Mouse (Mus musculus) embryo, embryonic 10 days (tissue): ENCODE measurements around the gene Ston2.
A peak's percentile ranks its signal among the peaks of the same experiment; 100 is the strongest.
"Not testable (repeated sequence)": the region's sequence is repeated elsewhere in the genome, so short reads cannot be mapped to it uniquely, and the experiment has no call there.

Experiments used
- DNase-seq: peaks from one replicate; pipeline ENCODE4 v3.0.0-alpha.2; 2015; ENCODE audit warnings: low spot score

Ston2 gene

DNA sequence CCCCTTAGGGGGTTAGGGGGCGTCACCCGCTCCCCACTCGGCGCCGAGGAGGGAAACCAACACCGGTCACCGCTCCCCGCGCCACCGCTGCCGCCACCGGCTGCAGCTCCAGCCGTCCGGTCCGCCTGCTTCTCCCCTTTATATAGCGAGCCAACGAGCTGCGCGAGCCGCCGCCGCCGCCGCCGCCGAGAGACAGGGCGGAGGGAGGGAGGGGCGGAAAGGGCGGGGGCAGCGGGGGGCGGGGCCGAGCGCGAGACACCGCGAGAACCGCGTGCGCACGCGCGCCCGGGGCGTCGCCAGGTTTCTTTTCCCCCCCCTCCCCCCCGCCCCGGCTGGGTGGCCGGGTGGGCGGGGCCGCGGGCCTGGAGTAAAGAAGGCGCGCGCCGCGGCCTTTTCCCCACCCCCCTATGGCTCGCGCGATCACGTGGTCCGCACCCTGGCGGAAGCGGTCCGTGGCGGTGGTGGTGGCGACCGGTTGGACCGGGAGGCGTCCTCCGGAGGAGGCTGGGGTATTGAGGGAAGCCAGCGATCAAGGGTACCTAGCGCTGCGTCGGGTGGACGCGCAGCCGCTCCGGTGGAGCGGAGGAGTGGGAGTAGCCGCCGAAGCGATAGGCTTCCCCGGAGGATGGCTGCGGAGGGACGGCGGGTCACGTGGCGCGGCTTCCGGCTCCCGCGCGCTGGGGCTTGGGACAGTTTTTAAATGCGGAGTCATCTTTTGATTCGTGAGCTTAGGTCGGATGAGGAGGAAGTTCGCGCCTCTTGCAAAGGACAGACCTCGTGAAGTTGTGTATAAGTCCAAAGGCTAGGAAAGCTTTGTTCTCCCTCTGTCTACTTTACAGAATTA, 198.1 kb downstream of the Ston2 start, which contains the start of gene Gtf2a1:
Gtf2a1 (minus strand) TSS at position 641 of the 844 bp plus-strand sequence.
- peak; percentile 95 for DNase-seq

DNA sequence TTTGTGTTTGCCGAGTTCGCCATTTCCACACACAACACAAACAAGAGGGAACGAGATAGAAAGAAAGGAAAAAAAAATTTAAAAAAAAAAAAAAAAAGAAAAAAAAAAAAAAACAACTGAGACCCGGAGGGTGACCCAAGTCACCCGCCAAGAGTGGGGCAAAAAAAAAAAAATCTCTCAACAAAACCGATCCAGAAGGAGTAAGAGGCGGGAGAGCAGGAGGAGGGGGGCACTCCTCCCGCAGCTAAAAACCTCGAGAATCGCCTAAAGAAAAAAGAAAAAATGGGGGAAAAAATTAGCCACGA, 198.7 kb downstream of the Ston2 start:
- no peak for DNase-seq

DNA sequence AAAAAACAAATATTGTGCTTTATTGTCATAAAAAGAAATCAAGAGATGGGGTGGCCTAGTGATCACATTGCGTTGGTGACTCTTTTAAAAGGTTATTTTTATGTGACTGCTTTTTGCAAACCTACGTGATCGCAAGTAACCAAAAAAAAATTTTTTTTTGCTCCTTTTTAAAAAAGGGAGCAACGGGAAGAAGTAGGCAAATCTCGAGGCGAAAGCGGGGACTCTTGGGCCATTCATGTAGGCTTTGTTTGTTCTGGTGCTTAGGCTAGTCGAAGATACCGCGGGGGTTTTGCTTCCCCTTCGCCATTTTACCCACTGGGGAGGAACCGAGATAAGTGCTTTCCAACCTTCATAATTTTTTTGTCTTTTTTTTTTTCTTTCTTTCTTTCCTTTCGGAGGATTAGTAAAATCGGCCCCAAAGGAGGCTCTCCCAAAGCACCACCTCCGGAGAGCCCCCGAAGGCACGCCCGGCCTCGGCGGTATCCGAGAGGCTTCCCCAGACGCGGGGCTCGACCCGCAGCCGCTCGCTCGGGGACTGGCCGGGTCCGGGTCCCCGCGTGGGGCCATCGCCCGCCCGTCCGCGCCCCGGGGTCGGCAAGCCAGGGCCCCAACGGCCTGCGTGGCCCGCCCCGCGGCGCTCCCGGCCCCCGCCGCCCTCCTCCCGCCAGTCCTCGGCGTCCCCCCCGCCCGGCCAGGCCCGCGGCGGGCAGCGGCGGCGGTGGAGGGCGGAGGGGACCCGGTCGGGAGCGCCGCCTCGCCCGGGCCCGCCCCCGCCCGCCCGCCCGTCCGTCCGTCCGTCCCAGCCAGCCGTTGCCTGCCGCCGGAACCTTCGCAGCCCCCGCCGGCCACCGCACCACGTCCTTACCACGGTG, 199.3 kb downstream of the Ston2 start:
- DNase-seq: peak; percentile 58

DNA sequence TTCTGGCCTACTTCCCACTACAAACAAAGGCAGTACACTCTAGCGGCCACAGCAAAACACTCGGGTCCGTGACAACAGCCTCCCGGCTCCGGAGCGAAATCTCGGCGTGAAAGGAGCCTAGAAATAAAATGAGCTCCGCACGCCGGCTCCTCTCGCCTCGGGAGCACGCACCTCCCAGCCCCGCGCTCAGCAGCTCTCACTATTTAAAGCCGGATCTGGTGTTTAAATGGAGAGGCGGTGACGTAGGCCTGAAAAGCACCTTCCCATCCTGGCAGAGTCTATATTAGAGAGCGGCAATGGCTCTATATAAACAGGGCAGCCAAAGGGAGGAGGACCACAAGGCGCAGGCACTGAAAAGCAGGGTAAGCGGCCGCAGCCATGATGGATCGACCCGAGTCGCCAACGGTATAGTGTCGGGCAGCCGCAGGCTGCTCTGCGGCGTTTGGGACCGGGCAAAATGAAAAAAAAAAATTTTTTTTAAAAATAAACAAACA, 200.0 kb downstream of the Ston2 start:
- DNase-seq: peak; percentile 96

DNA sequence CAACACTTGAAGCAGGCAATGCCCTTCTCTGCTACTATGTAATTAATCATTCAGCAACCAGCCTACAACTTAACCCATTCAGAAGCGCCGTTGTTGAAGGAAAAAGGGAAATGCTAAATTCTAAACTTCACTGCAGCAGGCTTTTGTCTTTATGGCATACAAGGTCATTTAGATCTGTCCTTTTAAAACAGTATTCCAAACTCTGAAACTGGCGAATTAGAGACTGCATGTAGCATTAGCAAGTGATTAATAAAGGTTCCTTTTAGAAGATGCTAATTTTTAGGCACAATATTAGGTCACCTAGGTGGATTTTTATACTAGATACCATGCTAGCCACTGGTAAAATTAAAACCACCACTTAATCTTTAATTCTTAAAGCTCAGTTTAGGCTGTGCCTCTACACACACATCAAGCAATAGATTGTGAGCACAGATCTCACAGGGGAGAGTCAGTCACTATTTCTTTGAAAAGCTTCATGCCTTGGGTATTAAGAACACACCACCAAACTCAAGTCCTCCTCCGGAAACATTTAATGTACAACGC, 200.6 kb downstream of the Ston2 start:
- DNase-seq: peak; percentile 43

DNA sequence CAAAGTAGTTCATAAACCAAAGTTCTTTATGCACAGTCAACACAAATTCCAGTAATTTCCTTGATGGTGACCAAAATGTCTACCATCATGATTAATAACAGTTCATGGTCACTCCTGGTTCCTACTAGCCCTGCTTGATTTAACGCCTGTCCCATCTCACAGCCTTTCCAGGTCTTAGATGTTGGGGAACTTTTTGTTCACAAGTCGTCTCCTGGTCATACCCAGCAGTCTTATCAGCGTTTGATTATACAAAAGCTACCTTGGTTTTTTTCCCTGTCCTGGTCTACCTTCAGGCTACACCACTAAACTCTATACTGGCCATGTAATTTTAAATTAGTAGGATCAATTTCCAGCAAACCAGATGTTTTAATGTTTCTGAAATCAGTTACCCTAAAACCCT, 201.1 kb downstream of the Ston2 start:
- DNase-seq: no peak

DNA sequence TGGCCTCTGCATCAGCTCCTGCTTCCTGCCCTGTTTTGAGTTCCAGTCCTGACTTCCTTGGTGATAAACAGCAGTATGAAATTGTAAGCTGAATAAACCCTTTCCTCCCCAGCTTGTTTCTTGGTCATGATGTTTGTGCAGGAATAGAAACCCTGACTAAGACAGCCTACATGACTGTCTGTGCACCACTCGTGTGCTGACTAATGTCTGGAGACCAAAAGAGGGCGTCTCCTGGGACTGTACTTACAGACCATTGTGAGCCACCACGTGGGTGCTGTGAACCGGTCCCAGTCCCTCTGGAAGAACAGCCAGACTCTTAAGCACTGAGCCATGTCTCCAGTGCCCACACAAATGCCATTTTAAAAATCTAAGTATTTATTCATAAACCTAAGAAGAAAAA, 202.4 kb downstream of the Ston2 start:
- not testable (repeated sequence) for DNase-seq

DNA sequence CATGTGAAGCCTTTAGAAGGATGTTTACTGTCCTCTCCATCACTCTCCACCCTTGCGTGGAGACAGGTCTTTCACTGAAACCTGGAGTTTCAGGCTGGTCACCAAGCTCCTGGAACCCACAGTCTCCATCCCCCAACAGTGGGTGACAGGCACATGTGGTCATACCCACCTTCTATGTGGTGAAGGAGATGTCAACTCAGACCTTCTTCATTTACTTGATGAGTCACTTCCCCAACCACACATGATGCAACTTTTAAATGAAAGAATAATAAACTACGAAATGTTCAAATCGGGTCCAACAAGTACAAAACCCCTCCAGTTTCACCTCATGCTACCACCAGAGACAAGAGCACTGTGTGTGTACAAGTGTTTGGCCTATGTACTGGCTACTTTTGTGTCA, 203.0 kb downstream of the Ston2 start:
- DNase-seq: no peak

DNA sequence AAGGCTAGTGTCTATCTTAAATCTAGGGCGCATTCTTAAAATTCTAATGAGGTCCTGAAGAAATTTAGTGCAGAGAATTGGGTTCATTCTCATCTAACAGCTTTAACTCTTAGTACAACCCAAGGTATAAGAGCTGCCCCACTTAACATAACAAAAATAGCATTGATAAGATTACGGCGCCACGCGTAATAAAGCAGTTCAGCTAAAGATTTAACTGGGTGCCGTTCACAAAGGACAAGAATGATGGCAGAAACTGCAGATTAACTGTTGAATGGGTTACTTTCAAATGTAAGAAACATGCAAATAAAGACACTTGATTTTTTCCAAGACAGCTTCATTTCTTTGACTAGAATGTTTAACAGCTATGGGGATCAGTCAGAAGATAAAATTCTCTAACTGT, 204.8 kb downstream of the Ston2 start:
- no peak for DNase-seq
